ENCODE assay signal across 21 mouse cellular contexts in the genomic region with DNA sequence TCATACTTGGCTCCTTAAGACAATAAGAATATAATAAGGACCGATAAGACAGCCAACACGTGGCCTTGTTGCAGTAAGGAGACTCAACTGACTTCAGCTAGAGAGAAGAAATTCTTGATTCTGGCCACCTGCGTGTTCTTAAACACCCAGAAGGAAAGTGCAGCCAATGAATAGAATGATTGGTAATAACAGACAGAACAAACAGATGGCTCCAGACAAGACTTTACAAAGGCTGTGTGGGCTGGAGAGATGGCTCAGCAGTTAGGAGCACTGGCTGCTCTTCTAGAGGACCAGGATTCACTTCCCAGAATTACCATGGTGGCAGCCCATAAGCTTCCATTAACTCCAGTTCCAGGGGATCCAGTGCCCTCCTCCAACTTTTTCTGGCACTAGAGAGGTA.
A peak's percentile ranks its signal among the peaks of the same experiment; 100 is the strongest.
DNase-seq lines count a peak whose midpoint lies in the region; ATAC-seq and TF ChIP-seq lines count a peak whose summit lies in the region.
"Had no signal": no experiment of that assay in that cellular context is flagged by ENCODE, and none has a peak within 500 bp of the region (broad histone marks: within the 10 kb centered on the region; RNA-seq: fewer than 3 reads in every experiment).

No protein-coding gene starts in this region.

- peak; percentile 74 for ATAC-seq in frontal cortex, adult (ENCODE audit: low TSS enrichment)
- ATAC-seq: CD4-positive, CD25-positive, alpha-beta regulatory T cell, adult 4 months; forebrain, embryonic 13.5 days; forebrain, postnatal 0 days had no signal

- no peak for TF ChIP-seq CTCF in left cerebral cortex, adult 2 months (IDR thresholded peaks at IDR 0.05)

- H3K27ac ChIP-seq in left cerebral cortex, adult 2 months, result peak overlapping the region; percentile 79
- H3K27ac ChIP-seq: forebrain, embryonic 13.5 days; heart, adult 2 months; heart, embryonic 15.5 days; hindbrain, embryonic 13.5 days had no signal

- DNase-seq in frontal cortex, postnatal 25 days (ENCODE audit: low spot score in 2 of 2), result no peak
- DNase-seq in left cerebral cortex, adult 2 months (ENCODE audit: extremely low spot score in 1 of 2, low spot score in 2 of 2), result no peak
- DNase-seq in left cerebral cortex, adult 11 months (ENCODE audit: low spot score), result no peak
- peak; percentile 73 for DNase-seq in brain, adult 2 months (ENCODE audit: low read depth, low spot score)
- peak; percentile 88 for DNase-seq in layer of hippocampus, adult 9-11 months
- DNase-seq in urinary bladder, adult 18-20 months (ENCODE audit: low spot score in 2 of 2), result no peak
- no peak for DNase-seq in spleen, postnatal 36 days (ENCODE audit: low spot score in 2 of 2)
- DNase-seq: adrenal gland, postnatal 10 days; B cell, adult 2 months; cerebellum, adult 11-12 months; cerebellum, adult 9-10 months; cerebellum, postnatal 36 days; forebrain, postnatal 0 days; gastrocnemius, postnatal 14 days; heart, adult 2 months; heart, postnatal 14 days had no signal

- intact Hi-C loops in left cerebral cortex, adult 2 months (cut with DNase I), result no loop called here

- H3K4me3 ChIP-seq in left cerebral cortex, adult 2 months, result no peak overlapping the region
- H3K4me3 ChIP-seq: forebrain, embryonic 13.5 days; heart, adult 2 months; heart, embryonic 15.5 days; hindbrain, embryonic 13.5 days had no signal

Comparison
In these comparisons a context has a peak if more than half of its experiments do, and no peak if none do; other contexts are left out.
1. DNase-seq: peak in brain, adult 2 months (single experiment) and layer of hippocampus, adult 9-11 months (single experiment); none in frontal cortex, postnatal 25 days (0 of 2), left cerebral cortex, adult 2 months (0 of 2), left cerebral cortex, adult 11 months (single experiment), urinary bladder, adult 18-20 months (0 of 2) and spleen, postnatal 36 days (0 of 2).